Mouse (Mus musculus) CH12.LX (cell line): ENCODE results near the gene Hoxd4. TPM values are rescaled to one million over a fixed set of nuclear protein-coding genes. Genes with fewer than 3 reads are reported as not detected.

Source experiments
- DNase-seq: peaks from one replicate; pipeline ENCODE4 v3.0.0-alpha.2; 2013; ENCODE audit errors: extremely low read depth
- H3K27ac ChIP-seq: 2 replicates; pipeline ENCODE4 v1.5.1; 2012; ENCODE audit warnings: low read depth, mild to moderate bottlenecking, control low read depth, moderate library complexity; ENCODE audit not compliant: insufficient read depth
- H3K27me3 ChIP-seq: replicated peaks from 2 replicates; pipeline ENCODE3; 2012; ENCODE audit warnings: inconsistent platforms
- H3K36me3 ChIP-seq, 2 experiments: replicated peaks in 1 of 2; 2 replicates each; pipeline versions ENCODE3 to v1.6.1; 2012; ENCODE audit warnings: inconsistent platforms in 1 of 2, low read length in 1 of 2, mild to moderate bottlenecking in 1 of 2, mixed read lengths in 1 of 2, moderate library complexity in 1 of 2; ENCODE audit not compliant: control insufficient read depth in 1 of 2, insufficient read depth in 1 of 2
- H3K4me1 ChIP-seq, 2 experiments: 2 replicates each; pipeline ENCODE4 v1.6.1; 2012; ENCODE audit warnings: inconsistent platforms in 1 of 2, moderate library complexity in 1 of 2; ENCODE audit not compliant: insufficient read depth in 2 of 2, control insufficient read depth in 1 of 2
- H3K4me2 ChIP-seq: 2 replicates; pipeline ENCODE4 v1.6.1; 2012; ENCODE audit warnings: low read depth, mild to moderate bottlenecking, control low read depth; ENCODE audit not compliant: poor library complexity, insufficient read depth, severe bottlenecking
- H3K4me3 ChIP-seq, 3 experiments: fragments of 150-350 bp in 1 of 3; sonication (generic) in 1 of 3; replicated peaks in 1 of 3; 2 replicates each; pipeline versions ENCODE3 to v1.5.1; 2011 to 2012; ENCODE audit warnings: low read depth in 2 of 3, low read length in 2 of 3, mild to moderate bottlenecking in 2 of 3, moderate library complexity in 2 of 3, control low read depth in 1 of 3, improper control_type of control experiment in 1 of 3, inconsistent platforms in 1 of 3, mixed read lengths in 1 of 3; ENCODE audit not compliant: poor library complexity in 1 of 3
- H3K79me2 ChIP-seq: replicated peaks from 2 replicates; pipeline ENCODE4 v1.6.1; 2012; ENCODE audit warnings: mild to moderate bottlenecking, moderate library complexity; ENCODE audit not compliant: control insufficient read depth, poor library complexity, insufficient read depth, severe bottlenecking; ENCODE audit errors: extremely low read depth
- H3K9ac ChIP-seq: 2 replicates; pipeline ENCODE4 v1.6.1; 2012; ENCODE audit warnings: low read depth, mild to moderate bottlenecking, control low read depth, moderate library complexity; ENCODE audit not compliant: insufficient read depth
- H3K9me3 ChIP-seq: replicated peaks from 2 replicates; pipeline ENCODE3; 2012; ENCODE audit warnings: low read length, inconsistent platforms, mixed read lengths
- BHLHE40 ChIP-seq: IDR thresholded peaks from 2 replicates; pipeline ENCODE4 v1.6.1; 2011; ENCODE audit warnings: mild to moderate bottlenecking, low read depth, low read length, improper control_type of control experiment
- E2F4 ChIP-seq: IDR thresholded peaks from 2 replicates; pipeline ENCODE4 v1.6.1; 2011; ENCODE audit warnings: low read depth, low read length, improper control_type of control experiment; ENCODE audit not compliant: insufficient replicate concordance
- ELF1 ChIP-seq: IDR thresholded peaks from 2 replicates; pipeline ENCODE4 v1.6.1; 2014; ENCODE audit warnings: low read depth, mild to moderate bottlenecking, inconsistent platforms, low read length, improper control_type of control experiment
- GABPA ChIP-seq: IDR thresholded peaks from 2 replicates; pipeline ENCODE4 v1.6.1; 2012; ENCODE audit warnings: low read depth, low read length, improper control_type of control experiment, inconsistent platforms; ENCODE audit not compliant: insufficient replicate concordance
- MAZ ChIP-seq: IDR thresholded peaks from 2 replicates; pipeline ENCODE4 v1.6.1; 2012; ENCODE audit warnings: low read depth, mild to moderate bottlenecking, inconsistent platforms, low read length, improper control_type of control experiment, moderate library complexity
- POLR2A ChIP-seq: IDR thresholded peaks from 2 replicates; pipeline ENCODE4 v1.6.1; 2011; ENCODE audit warnings: low read depth, mild to moderate bottlenecking, improper control_type of control experiment, low read length
- TCF12 ChIP-seq: IDR thresholded peaks from 2 replicates; pipeline ENCODE4 v1.6.1; 2014; ENCODE audit warnings: low read depth, mild to moderate bottlenecking, inconsistent platforms, low read length, improper control_type of control experiment
- ZC3H11A ChIP-seq: IDR thresholded peaks from 2 replicates; pipeline ENCODE4 v1.6.1; 2012; ENCODE audit warnings: low read depth, mild to moderate bottlenecking, inconsistent platforms, low read length, improper control_type of control experiment
- ZNF384 ChIP-seq: IDR thresholded peaks from 2 replicates; pipeline ENCODE4 v1.6.1; 2012; ENCODE audit warnings: low read depth, low read length, improper control_type of control experiment, inconsistent platforms
- dilution Hi-C: fragments of 300-500 bp; cut with MboI; formaldehyde crosslinking; loops from 2 replicates; pipeline ENCODE4 v1.14.3; 2020; ENCODE audit warnings: low sequenced_read_pairs; ENCODE audit not compliant: extremely low pct_unique_long_range_greater_than_20kb, extremely low pct_ligation_motif_present
- in situ Hi-C: fragments of 300-500 bp; cut with MboI; formaldehyde crosslinking; loops from 3 replicates; pipeline ENCODE4 v1.14.3; 2019; ENCODE audit warnings: low sequenced_read_pairs, low pct_ligation_motif_present, low pct_unique_long_range_greater_than_20kb, mixed read lengths
- polyA plus RNA-seq: library from polyadenylated mRNA; unstranded; fragments of >175 nt; gene quantifications from 2 replicates; pipeline ENCODE4 v1.2.1, GENCODE M21; 2012; ENCODE audit warnings: low read depth; ENCODE audit not compliant: insufficient read length
- total RNA-seq, 2 experiments: library from RNA; depleted of rRNA; stranded (reverse); fragments of 300-350 nt in 1 of 2; fragments of >200 nt in 1 of 2; gene quantifications; 2 replicates each; pipeline ENCODE4 v1.2.3; 2012 to 2014

Gene Hoxd4
- total and polyA plus RNA-seq, 3 experiments, result 6.0 to 9.8 (median 6.3) TPM

- peak; percentile 46; the same call in 1 of the 2 replicates for TF ChIP-seq BHLHE40
- peak; percentile 52; the same call in 1 of the 2 replicates for TF ChIP-seq TCF12
- TF ChIP-seq ZC3H11A, result peak; percentile 65
- TF ChIP-seq POLR2A, result peak; percentile 42; the same call in 1 of the 2 replicates
- TF ChIP-seq GABPA, result no peak
- TF ChIP-seq E2F4, result no peak
Measured at GRCm38 (mm10) chr2:74715504-74716241, 3.9 kb downstream of the Hoxd4 start (continued).

GRCm38 (mm10) chr2:74720384-74720783 is 8.7 kb downstream of the Hoxd4 start:
- H3K4me2 ChIP-seq, result peak overlapping the region; percentile 78
- DNase-seq, result no peak
- H3K36me3 ChIP-seq, result no peaks in the 10 kb centered on the region
- no peak overlapping the region for H3K27ac ChIP-seq
- no peaks in the 10 kb centered on the region for H3K9me3 ChIP-seq
- no peaks in the 10 kb centered on the region for H3K27me3 ChIP-seq
- H3K4me3 ChIP-seq, result no peak overlapping the region
- peaks cover 23% of the 10 kb centered on the region for H3K79me2 ChIP-seq
- dilution Hi-C loops (no loop called here), in situ Hi-C loops (loop anchor here (10.0 to 25.0 kb wide), 2 partner anchors 334 to 867 kb away; no protein-coding TSS in a partner anchor)
- peaks cover 15 to 44% of the 10 kb centered on the region in 2 experiments for H3K4me1 ChIP-seq
- peak; percentile 74 for TF ChIP-seq ELF1
- peak; percentile 62 for TF ChIP-seq ZNF384
- TF ChIP-seq MAZ, result no peak
- TF ChIP-seq, all 38 proteins: peak for 2
- no peak overlapping the region for H3K9ac ChIP-seq

- H3K9me3 ChIP-seq, result no peaks in the 10 kb centered on the region
- DNase-seq, result no peak
- H3K27me3 ChIP-seq, result no peaks in the 10 kb centered on the region
- peak overlapping the region; percentile 73 for H3K27ac ChIP-seq
- peaks cover 30% of the 10 kb centered on the region for H3K79me2 ChIP-seq
- TF ChIP-seq ELF1, result 0 out of 2 replicates have a peak, but pooled peaks have one; percentile 5
- no peak for TF ChIP-seq ZNF384
- in situ Hi-C loops (loop anchor here (10.0 to 25.0 kb wide), 2 partner anchors 334 to 866 kb away; no protein-coding TSS in a partner anchor), dilution Hi-C loops (no loop called here)
- H3K9ac ChIP-seq, result peak overlapping the region; percentile 7
- peak overlapping the region; percentile 78 for H3K4me2 ChIP-seq
- H3K4me1 ChIP-seq, result peaks cover 15 to 48% of the 10 kb centered on the region in 2 experiments
- peaks cover 3 to 4% of the 10 kb centered on the region in 2 experiments for H3K36me3 ChIP-seq
- no peak overlapping the region for H3K4me3 ChIP-seq
Measured at GRCm38 (mm10) chr2:74720955-74721491, 9.3 kb downstream of the Hoxd4 start.
